Mouse (Mus musculus) kidney, postnatal 25 days (tissue): ENCODE data around the gene Slc37a3.
A peak's percentile ranks its signal among the peaks of the same experiment; 100 is the strongest.

Source experiments
- DNase-seq, 2 experiments: peaks; one replicate each; pipeline ENCODE4 v3.0.0; 2021; ENCODE audit warnings: mixed read lengths in 2 of 2

The Slc37a3 gene

DNA sequence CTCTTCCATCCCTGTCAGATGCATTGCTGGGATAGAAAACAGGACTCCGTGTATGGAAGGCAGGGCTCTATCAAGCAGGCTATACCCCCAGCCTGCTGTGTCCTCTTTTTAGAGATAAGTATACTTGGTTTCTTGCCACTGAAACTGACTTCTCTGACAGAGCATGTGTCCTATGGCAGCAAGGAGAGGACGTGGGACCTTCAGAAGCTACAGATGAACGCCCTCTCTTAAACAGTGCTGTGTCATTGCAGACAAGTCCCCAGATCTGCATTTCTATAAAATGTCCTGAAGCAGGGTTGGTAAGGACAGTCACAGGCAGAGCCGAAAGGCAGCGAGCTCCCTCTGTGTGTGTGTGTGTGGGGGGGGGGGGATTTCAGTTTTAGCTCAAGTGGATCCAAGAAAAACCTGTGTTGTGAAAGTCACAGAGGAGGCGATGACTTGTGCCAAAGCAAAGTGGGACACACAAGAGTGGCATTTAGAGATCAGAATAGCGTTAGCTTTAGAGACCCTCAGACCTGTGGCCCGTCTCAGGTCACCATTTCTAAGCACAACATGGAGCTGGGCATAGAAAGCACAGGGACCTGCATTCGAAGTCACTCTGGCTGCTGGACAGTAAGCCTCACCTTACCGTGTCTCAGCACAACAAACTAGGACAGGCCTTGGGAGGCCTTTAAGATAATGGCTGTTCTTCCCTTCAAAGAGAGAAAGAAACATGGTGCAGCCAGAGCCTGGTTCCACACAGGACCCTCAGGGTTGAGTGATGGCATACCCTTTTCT is 59.4 kb downstream of the Slc37a3 start:
- no peak for DNase-seq

DNA sequence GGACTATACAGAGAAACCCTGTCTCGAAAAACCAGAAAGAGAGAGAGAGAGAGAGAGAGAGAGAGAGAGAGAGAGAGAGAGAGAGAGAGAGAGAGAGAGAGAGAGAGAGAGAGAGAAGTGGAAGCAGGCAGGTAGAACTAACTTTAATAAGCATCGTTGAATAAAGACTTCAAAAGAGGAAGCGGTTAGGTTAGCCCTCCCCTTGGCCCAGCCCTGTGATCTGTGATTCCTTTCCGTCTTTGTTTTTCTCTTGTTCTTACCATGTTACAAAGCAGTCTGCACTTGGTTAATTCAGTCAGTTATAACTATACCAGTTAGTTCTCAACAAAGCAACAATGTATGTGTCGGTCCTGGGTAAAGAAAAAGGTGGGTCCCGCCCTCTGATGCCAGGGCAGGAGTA is 61.4 kb downstream of the Slc37a3 start:
- no peak for DNase-seq

DNA sequence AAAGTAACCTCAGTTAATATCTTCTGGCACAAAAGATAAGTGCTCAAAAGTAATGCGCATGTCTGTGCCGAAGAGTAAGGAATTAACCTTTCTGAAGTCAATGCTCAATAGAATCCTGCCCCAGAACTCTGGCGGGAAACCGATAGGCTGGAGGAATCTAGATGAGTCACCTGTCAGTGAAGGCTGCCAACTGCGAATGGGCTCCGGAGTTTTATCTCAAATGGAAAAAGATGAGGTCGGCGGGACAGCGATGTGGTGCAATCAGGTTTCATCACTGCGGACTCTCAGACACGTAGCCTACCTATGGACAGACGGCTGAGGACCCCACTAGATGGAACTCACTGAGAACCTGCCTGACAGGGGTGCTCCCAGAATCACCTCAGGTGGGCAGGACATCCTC is 63.0 kb downstream of the Slc37a3 start:
- no peak for DNase-seq

GRCm38 (mm10) chr6:39311786-39312185 is 65.7 kb downstream of the Slc37a3 start:
- DNase-seq, result no peak

- DNase-seq, result peak in 1 of 2 experiments; percentile 39
These were observed 73.1 kb downstream of the Slc37a3 start for GRCm38 (mm10) chr6:39304371-39304874.

- DNase-seq, result peak in 1 of 2 experiments; percentile 18
These were observed 76.0 kb downstream of the Slc37a3 start for GRCm38 (mm10) chr6:39301484-39301883.

- DNase-seq, result no peak
These were observed 80.4 kb downstream of the Slc37a3 start for GRCm38 (mm10) chr6:39297079-39297478.

GRCm38 (mm10) chr6:39296474-39296873 is 81.0 kb downstream of the Slc37a3 start:
- no peak for DNase-seq

DNA sequence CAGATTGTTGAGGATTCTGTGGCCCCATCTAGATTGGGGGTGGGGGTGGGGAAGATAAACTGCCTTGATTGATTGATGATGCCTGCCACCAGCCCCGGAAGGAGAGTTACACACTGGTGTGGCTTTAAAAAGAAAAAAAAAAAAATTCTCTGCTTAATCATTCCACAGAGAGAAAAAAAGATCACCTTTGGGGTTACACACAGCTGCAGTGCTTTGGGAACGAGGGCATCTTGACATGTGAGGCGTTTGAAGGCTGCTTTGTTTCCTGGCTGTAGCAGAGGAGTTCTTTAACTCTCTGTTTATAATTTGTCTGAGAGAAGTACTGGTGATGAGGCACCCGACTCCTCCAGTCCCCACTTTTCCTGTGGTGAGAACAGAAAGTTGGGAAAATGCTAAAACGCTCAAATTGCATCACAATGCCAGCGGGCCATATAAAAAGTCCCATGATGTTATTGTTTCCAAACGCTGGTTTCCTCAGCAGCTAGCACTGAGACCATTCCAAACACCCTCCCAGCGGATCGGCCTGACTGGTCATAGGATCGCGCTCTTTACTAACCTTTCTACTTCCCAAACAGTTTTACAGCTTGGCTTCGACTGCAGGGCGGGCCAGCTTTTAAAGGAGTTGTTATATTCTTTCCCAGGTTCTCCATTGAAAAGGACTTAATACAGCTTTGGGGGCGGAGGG is 81.6 kb downstream of the Slc37a3 start:
- peak; percentile 34 to 51 for DNase-seq

DNA sequence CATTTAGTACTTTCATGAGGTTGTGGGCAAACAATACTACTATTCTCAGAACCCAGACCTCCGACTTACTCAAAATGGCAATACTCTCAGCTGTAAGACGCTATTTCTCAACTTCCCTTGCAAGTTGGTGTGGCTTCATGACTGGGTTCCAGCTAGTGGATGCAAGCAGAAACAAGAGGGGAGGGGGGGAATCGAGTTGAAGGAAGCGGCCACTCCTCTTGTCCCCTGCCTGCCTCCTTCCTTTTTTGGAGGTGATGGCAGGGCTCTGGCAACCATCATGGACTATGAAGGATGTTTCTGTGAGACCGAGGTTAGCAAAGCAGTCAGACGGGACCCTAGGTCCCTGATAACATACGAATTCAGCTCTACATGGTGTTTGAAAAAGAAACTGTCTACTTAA is 87.8 kb downstream of the Slc37a3 start:
- no peak for DNase-seq

GRCm38 (mm10) chr6:39287782-39288181 is 89.7 kb downstream of the Slc37a3 start:
- DNase-seq, result no peak

DNA sequence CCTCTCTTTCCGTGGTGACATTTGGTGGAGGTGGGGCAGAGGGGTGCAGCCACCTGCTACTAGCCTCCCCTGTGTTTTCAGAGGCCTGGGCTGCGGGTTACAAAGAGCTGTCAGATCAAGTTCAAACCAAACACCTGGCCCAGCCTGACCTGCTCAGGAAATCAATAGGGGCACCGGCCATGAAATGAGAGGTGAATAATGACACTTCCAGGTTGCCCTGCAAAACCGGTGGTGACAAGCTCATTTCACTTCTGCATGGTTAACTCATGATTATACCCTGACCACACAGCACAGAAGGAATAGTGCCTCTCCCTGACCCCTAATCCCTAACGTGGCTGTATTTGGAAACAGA is 90.8 kb downstream of the Slc37a3 start:
- DNase-seq, result peak in 1 of 2 experiments; percentile 51

DNA sequence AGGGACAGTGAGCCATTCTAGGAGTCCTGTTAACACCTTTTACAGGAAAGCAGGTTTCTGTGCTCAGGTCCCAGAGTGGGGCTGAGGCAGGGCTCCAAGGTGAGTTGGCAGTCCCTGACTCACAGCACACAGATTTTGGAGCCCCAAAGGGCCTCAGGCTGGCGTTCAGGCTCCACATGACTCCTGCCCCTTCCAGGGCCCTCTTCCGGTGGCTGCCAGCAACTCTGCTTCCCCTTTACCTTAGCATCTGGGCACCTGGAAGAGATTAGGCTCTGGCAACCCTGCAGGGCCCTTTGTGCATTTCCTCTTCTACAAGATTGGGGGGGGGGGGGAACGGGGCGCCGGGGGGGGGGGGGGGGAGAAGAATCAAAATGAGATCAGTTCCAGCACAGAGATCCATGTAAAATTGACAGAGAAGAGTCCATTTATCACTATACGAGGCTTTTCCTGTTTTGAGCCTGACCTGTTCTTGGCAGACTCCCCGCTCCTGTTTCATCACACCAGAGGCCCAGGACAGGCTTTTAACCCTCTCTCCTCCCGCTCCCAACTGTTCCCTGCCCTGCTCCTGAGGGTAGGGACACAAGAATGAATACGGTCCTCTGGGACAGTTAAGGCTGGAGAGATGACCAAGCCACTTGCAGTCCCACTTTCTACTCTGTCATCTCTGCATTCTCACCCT is 91.3 kb downstream of the Slc37a3 start:
- peak; percentile 49 to 62 for DNase-seq

DNA sequence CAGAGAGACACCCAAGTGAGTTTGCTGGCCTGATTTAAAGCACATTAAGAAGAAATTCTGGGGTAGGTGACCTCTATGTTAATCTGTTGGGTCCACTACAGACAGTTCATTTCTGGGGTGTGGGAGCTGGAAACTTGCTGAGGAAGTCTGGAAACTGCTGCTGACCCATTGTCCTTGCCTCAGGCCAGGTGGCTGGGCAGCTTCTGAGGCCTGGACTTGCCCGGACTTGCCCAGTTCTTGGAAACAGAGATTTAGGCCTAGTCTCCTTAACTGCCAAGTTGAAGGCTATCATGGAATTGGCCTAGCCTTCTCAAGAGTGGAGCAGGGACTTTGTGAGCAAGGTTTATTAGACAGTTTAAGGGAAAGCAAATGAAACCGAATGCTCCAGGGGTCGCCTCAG is 92.6 kb downstream of the Slc37a3 start:
- peak; percentile 36 to 71 for DNase-seq
